Mouse (Mus musculus): ENCODE measurements around the gene Rapgef6. TPM values are rescaled to one million over a fixed set of nuclear protein-coding genes. Genes with fewer than 3 reads are reported as not detected.

The Rapgef6 gene
- polyA plus RNA-seq (2021; fragmentation: Nextera tagmentation), result 10.2 and 11.7 TPM in 2 replicates
- long read RNA-seq, experiment 1, partial matches to known transcripts, result 23 of 37 reads
- long read RNA-seq, experiment 1, other reads (novel, unspliced or antisense), result 13 of 37 reads
- long read RNA-seq, experiment 2, full-length matches to known transcripts, result 5 of 78 reads
- long read RNA-seq, experiment 2, partial matches to known transcripts, result 57 of 78 reads
- long read RNA-seq, experiment 2, other reads (novel, unspliced or antisense), result 16 of 78 reads

DNA sequence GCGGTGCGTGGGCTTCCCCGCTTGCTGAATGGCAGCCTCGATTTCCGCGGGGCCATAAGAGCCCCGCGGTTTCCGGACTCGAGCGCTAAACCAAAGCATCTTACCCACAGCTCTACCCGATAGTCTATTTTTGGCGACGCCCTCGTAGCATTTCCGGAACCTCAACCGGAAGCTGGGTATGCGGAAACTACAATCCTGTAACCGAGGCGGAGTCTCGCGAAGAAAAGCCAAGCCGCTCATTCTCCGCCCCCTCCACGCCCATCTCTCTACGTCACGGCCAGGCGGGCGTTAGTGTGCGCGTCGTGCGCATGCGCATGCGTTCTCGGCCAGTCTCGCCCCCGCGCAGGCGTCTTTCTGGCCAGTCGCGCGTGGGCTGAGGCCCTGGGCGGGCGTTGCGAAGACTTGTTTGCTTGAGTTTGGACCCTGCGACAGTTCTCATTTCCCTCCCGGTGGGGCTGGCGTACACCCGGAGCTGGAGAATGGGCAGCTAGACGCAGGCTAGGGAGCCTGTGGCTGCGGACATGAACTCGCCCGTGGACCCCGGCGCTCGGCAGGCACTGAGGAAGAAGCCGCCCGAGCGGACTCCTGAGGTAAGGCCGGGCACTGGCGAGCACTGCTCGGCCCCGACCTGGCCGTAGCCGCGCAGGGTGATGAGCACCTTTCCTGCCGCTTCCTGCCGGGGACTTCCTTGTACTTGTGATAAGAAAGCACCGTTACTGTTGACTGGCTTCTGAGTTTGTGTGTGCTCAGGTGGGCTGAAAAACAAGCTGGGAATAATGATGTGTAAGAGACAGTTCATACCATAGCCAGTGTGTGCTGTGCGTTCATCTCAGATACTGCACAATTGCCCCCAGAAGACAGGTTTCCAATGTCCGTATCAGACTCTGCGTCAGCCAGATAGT is at the start of gene Rapgef6:
TSS of gene Rapgef6 (plus strand) at position 319 of the 902 bp plus-strand sequence.

Small RNA genes within 50 kb of the gene (microRNA-seq; reads per million reads assigned to microRNA genes)
- gene Gm26116, result not detected

Other genes with a start within 250 kb of the Rapgef6 start
- gene Acsl6, start 219.0 kb upstream of the Rapgef6 start, polyA plus RNA-seq (2021; fragmentation: Nextera tagmentation), result 146 and 158 TPM in 2 replicates
- gene Meikin, start 152.2 kb upstream of the Rapgef6 start, polyA plus RNA-seq (2021; fragmentation: Nextera tagmentation), result not detected in 2 replicates
- 3.6 and 5.0 TPM in 2 replicates for gene Fnip1, start 84.6 kb upstream of the Rapgef6 start, polyA plus RNA-seq (2021; fragmentation: Nextera tagmentation)

Measured in layer of hippocampus, adult 6 months (tissue).